Mouse (Mus musculus) kidney, postnatal 0 days (tissue): ENCODE measurements at regions not wholly inside any gene's neighbourhood (a gene's known extent, or its start where the extent isn't known, plus 50 kb on each side); places are given as distances from the start of the nearest gene placed in this dataset.
A peak's percentile ranks its signal among the peaks of the same experiment; 100 is the strongest.

ENCODE experiments used
- ATAC-seq: fragments of 200-750 bp; cut with Nextera tagmentation; replicated peaks from 2 replicates; pipeline ENCODE4 v1.8.0; 2017; ENCODE audit warnings: low read depth, moderate number of reproducible peaks, moderate TSS enrichment, moderate library complexity; ENCODE audit not compliant: low FRiP score
- DNase-seq: peaks from one replicate; pipeline ENCODE4 v3.0.0-alpha.2; 2016; ENCODE audit warnings: low spot score
- H3K27ac ChIP-seq: fragments of 300-500 bp; sonication (generic); 2 replicates; pipeline ENCODE4 v1.5.1; 2014; ENCODE audit warnings: mild to moderate bottlenecking
- H3K27me3 ChIP-seq: fragments of 300-500 bp; sonication (generic); 2 replicates; pipeline ENCODE4 v1.6.1; 2014; ENCODE audit warnings: low read length, mixed read lengths; ENCODE audit not compliant: insufficient read depth
- H3K36me3 ChIP-seq: fragments of 300-500 bp; sonication (generic); 2 replicates; pipeline ENCODE4 v1.6.1; 2014; ENCODE audit warnings: low read length, mixed read lengths; ENCODE audit not compliant: insufficient read depth
- H3K4me1 ChIP-seq: fragments of 300-500 bp; sonication (generic); replicated peaks from 2 replicates; pipeline ENCODE4 v1.6.1; 2014; ENCODE audit warnings: antibody characterized with exemption, low read length, mixed read lengths; ENCODE audit not compliant: insufficient read depth
- H3K4me2 ChIP-seq: fragments of 300-500 bp; sonication (generic); 2 replicates; pipeline ENCODE4 v1.6.1; 2014; ENCODE audit warnings: mild to moderate bottlenecking, low read length, moderate library complexity, mixed read lengths
- H3K4me3 ChIP-seq: fragments of 300-500 bp; sonication (generic); replicated peaks from 2 replicates; pipeline ENCODE4 v1.5.1; 2014; ENCODE audit warnings: low read depth, low read length
- H3K9ac ChIP-seq: fragments of 300-500 bp; sonication (generic); 2 replicates; pipeline ENCODE4 v1.6.1; 2014; ENCODE audit warnings: low read depth, low read length
- H3K9me3 ChIP-seq: fragments of 300-500 bp; sonication (generic); replicated peaks from 2 replicates; pipeline ENCODE4 v1.6.1; 2016; ENCODE audit warnings: low read length, inconsistent platforms, mixed read lengths
- CTCF ChIP-seq: IDR thresholded peaks from 2 replicates; pipeline ENCODE4 v1.5.1; 2016; ENCODE audit warnings: antibody characterized with exemption, low read depth, mild to moderate bottlenecking, moderate library complexity
- WGBS: fragments of 180-500 bp; shearing (Covaris S2); extraction: QIAGEN DNeasy Blood & Tissue Kit; methylation state at CpG from one replicate; pipeline ENCODE4 v1.1.7; 2014; 5-methylcytosine and 5-hydroxymethylcytosine counted together

DNA sequence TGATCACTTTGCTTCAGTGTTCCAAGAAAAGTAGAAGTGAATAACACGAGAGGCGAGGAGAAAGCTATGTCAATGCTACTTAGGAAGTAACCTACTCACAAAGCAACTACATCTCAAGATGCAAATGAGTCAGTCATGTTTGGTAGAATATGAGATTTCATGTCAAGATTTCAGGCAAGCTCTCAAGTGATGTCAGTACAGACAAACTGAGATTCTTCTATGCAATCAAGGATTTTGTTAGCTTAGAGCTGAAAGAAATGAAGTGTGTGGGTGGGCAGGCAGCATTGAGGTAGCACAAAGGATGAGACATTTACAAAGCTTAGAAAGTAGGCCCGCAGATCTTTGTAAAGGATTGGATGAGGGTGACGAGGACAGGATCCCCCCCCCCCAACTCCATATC, 480.0 kb upstream of the Syt1 start:
- no peak overlapping the region for H3K4me3 ChIP-seq
- H3K9ac ChIP-seq, result no peak overlapping the region
- H3K27me3 ChIP-seq, result no peaks in the 10 kb centered on the region
- H3K4me1 ChIP-seq, result no peaks in the 10 kb centered on the region
- H3K4me2 ChIP-seq, result no peak overlapping the region
- no peaks in the 10 kb centered on the region for H3K9me3 ChIP-seq
- 86% methylated on average over 4 of the region's 4 CpGs for WGBS
- no peak overlapping the region for H3K27ac ChIP-seq
- TF ChIP-seq CTCF, result no peak
- no peak for ATAC-seq
- DNase-seq, result no peak
- H3K36me3 ChIP-seq, result no peaks in the 10 kb centered on the region

DNA sequence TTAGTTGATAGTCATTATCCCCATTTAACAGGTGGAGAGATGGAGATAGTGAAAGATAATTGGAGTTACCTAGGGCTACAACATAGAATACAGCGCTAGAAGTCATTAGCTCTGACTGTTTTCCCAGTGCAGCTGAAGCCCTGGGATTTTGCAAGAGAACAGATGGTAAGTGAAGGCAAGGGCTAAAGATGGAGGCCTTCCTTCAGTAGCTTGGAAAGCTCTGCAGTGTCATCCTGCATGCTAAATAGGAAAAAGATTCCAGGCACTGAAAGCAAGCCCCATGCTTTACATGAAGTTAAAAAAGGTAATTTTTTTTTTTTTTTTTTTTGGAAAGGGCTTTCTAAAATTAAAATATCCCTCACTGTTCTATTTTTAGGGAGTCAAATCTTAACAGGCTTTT, 477.2 kb upstream of the Syt1 start:
- TF ChIP-seq CTCF, result no peak
- no peak overlapping the region for H3K4me2 ChIP-seq
- no peaks in the 10 kb centered on the region for H3K36me3 ChIP-seq
- H3K4me3 ChIP-seq, result no peak overlapping the region
- no peak for DNase-seq
- H3K4me1 ChIP-seq, result no peaks in the 10 kb centered on the region
- no peak overlapping the region for H3K27ac ChIP-seq
- H3K27me3 ChIP-seq, result no peaks in the 10 kb centered on the region
- H3K9ac ChIP-seq, result no peak overlapping the region
- no peaks in the 10 kb centered on the region for H3K9me3 ChIP-seq
- ATAC-seq, result no peak
- WGBS, result 93% methylated on average over 1 of the region's 1 CpGs

DNA sequence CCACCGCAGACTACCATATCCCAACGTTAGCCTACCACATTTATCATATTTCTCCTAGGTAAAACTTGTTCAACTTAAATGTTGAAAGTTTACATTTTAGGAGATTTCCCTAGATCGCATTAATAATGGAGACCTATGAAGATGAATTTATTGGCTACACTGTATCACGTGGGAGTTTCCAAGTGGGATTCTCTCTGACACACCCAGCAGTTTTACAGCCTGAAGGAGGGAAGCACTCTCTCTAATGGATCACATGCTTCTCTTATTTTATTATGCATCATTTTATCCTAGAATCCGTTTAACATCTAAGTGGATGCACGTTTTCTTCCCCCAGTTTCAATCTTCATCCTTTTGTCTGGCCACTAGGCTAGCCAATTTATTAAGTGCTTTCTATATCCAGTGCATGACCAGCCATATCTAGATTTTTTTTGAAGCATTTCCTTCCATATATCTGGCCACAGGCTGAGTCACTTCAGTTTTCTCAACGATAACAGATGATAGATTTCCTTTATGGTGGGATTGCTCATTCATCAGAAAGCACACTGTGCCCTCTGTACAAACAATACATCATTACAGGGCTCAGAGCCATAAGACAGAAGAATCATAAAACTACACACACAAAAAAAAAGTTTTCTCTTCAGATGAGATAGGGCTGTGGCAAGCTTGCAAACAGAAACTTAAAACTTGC, 476.3 kb upstream of the Syt1 start:
- no peaks in the 10 kb centered on the region for H3K9me3 ChIP-seq
- no peak for ATAC-seq
- no peaks in the 10 kb centered on the region for H3K36me3 ChIP-seq
- WGBS, result 67% methylated on average over 7 of the region's 7 CpGs
- DNase-seq, result peak; percentile 6
- no peak overlapping the region for H3K9ac ChIP-seq
- no peaks in the 10 kb centered on the region for H3K4me1 ChIP-seq
- no peak overlapping the region for H3K4me2 ChIP-seq
- TF ChIP-seq CTCF, result no peak
- H3K27ac ChIP-seq, result no peak overlapping the region
- H3K4me3 ChIP-seq, result no peak overlapping the region
- H3K27me3 ChIP-seq, result no peaks in the 10 kb centered on the region

- Histone ChIP-seq H3K9ac (no peak overlapping the region), H3K27me3 (no peaks in the 10 kb centered on the region), H3K36me3 (no peaks in the 10 kb centered on the region), H3K9me3 (no peaks in the 10 kb centered on the region), H3K4me3 (no peak overlapping the region), H3K4me2 (no peak overlapping the region), H3K27ac (no peak overlapping the region), H3K4me1 (no peaks in the 10 kb centered on the region)
- ATAC-seq (no peak), DNase-seq (no peak)
- TF ChIP-seq CTCF, result no peak
These were observed 469.8 kb upstream of the Syt1 start for GRCm38 (mm10) chr10:109480551-109480950.

GRCm38 (mm10) chr10:109479941-109480340, 469.2 kb upstream of the Syt1 start:
- no peak overlapping the region for H3K4me2 ChIP-seq
- no peak overlapping the region for H3K9ac ChIP-seq
- no peaks in the 10 kb centered on the region for H3K36me3 ChIP-seq
- no peak for TF ChIP-seq CTCF
- no peaks in the 10 kb centered on the region for H3K4me1 ChIP-seq
- ATAC-seq, result no peak
- no peak overlapping the region for H3K4me3 ChIP-seq
- no peaks in the 10 kb centered on the region for H3K27me3 ChIP-seq
- H3K9me3 ChIP-seq, result no peaks in the 10 kb centered on the region
- WGBS, result 77% methylated on average over 5 of the region's 5 CpGs
- no peak for DNase-seq
- H3K27ac ChIP-seq, result no peak overlapping the region

- Histone ChIP-seq H3K27ac (no peak overlapping the region), H3K36me3 (no peaks in the 10 kb centered on the region), H3K9me3 (no peaks in the 10 kb centered on the region), H3K27me3 (no peaks in the 10 kb centered on the region), H3K4me3 (no peak overlapping the region), H3K9ac (no peak overlapping the region), H3K4me2 (no peak overlapping the region), H3K4me1 (no peaks in the 10 kb centered on the region)
- DNase-seq (no peak), ATAC-seq (no peak)
- 48% methylated on average over 3 of the region's 3 CpGs for whole genome bisulfite sequencing
- TF ChIP-seq CTCF, result no peak
These were observed 455.7 kb upstream of the Syt1 start for GRCm38 (mm10) chr10:109466516-109466915.

DNA sequence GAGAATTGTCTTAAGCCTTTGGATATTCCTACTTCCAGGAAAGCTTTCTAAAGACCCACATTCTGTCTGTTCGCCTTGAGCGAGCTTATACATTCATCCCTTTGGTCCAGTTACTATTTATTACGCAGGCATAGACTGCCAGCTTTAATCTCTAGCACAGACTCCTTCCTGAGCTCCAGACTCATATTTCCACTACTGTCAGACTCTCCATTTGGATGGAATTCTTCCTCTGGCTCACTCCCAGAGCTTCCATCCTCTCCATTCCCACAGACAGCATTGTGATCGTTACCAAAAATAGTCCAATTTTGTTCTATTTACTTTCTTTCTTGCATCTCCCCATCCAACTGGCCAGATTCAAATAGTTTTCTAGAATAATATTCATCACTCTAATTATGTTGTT, 420.3 kb upstream of the Syt1 start:
- H3K27ac ChIP-seq, result no peak overlapping the region
- ATAC-seq, result no peak
- 75% methylated on average over 4 of the region's 4 CpGs for WGBS
- no peaks in the 10 kb centered on the region for H3K9me3 ChIP-seq
- no peak overlapping the region for H3K9ac ChIP-seq
- no peak for DNase-seq
- H3K36me3 ChIP-seq, result no peaks in the 10 kb centered on the region
- no peak overlapping the region for H3K4me3 ChIP-seq
- no peaks in the 10 kb centered on the region for H3K27me3 ChIP-seq
- no peaks in the 10 kb centered on the region for H3K4me1 ChIP-seq
- TF ChIP-seq CTCF, result no peak
- H3K4me2 ChIP-seq, result no peak overlapping the region
